Mouse (Mus musculus): Measurements from ENCODE around the gene Mrpl38.

The Mrpl38 gene

GRCm38 (mm10) chr11:116138468-116139138 lies at the start of gene Mrpl38:
Mrpl38 (minus strand) TSS chr11:116138868.
- DNase-seq (ENCODE audit: low spot score in 2 of 2) = peak; percentile 74 to 86

DNA sequence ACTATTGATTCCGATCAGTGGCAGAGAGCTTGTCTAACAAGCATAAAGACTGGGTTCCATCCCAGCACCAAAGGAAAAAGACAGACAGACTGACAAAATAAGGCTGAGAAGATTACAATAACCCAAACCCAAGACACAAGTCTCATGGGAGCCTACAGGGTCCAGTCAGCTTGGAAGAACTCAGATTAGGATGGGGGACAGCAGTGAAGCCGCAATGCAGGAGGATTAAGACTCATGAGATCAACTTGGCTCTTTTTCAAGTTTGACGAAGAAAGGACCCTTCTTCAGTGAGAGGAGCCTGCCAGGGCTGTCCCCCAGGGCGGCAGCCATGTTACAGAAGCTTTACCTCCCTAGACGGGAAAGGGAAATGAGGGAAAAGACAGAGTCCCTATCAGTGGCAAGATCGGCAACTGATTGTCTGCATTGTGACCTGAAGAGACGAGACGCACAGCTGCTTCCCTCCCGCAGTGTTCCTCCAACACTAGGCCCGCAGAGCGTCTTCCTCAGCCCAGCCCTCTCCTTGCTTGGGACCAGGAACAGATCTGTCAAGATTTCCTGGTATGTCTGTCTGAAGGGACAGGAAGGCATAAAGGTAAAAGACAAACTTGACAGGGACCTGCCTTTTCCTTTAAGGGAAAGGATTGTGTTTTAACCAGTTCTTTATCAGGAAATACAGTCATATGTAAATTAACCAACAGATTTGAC lies 48.7 kb upstream of the Mrpl38 start:
- DNase-seq (ENCODE audit: low spot score in 2 of 2) = no peak

- no peak for DNase-seq (ENCODE audit: low spot score in 2 of 2)
These were observed 47.7 kb upstream of the Mrpl38 start for GRCm38 (mm10) chr11:116186360-116186759.

DNA sequence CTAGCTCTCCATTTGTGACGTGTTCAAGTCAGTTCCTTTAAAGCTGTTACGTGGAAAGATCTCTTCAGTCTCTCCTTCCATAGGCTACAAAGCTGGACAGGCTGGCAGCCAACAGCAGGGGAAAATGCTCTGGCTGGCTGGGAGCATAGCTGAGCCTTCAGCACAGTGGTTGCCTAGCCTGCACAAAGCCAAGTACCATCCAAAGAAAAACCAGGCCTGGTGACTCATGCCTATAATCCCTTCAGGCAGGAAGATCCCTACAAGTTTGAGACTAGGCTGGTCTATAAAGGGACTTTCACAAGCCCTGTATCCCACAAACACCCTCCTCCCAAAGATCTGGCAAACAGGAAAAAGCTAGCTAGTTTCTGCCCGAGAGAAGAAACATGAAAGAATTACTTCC lies 47.2 kb upstream of the Mrpl38 start:
- DNase-seq (ENCODE audit: low spot score in 2 of 2) = no peak

DNA sequence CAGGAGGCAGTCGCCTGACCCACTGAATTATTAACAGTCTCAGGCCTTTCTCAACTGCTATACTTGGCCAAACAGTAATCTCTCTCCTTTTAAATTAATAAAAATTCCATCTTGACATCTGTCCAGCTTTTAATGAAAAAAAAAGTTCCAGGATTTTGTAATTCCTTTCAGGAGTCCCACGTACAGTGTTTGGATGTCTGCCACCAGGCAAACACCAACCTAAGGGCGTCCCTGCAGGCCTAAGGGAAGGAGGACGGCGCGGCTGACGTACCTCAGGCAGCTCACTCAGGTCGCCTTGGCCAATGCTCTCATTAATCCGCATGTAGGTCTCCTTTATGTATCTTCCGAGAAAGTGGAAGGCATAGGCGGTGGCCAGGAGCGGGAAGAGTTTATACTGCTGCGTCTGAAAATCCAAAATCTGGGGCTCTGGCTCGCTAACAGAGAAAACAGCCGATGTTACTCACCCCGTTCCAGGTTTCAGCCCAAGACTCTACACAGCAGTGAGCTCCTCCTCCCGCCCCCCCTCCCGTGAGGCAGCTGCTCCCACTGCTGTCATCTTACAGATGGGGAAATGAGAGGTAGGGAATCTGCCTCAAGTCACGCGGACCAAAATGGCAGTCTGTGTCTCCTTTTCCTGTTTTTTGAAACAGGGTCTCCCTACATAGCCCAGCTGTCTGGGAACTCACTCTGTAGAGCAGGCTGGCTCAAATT lies 39.9 kb upstream of the Mrpl38 start:
- DNase-seq (ENCODE audit: low spot score in 2 of 2) = no peak

DNA sequence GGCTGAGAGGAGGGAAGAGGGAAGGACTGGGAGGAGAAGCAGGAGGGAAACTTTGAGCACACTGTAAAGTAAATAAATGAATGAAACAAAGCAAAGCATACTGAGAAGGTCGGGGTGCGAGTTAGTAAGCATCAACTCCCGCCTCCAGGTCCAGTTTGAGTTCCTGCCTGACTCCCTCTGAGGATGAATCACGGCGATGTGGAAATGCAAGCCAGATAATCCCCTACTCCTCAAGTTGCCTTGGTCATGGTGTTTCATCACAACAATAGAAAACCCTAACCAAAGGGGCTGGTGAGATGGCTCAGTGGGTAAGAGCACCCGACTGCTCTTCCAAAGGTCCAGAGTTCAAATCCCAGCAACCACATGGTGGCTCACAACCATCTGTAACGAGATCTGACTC lies 37.3 kb upstream of the Mrpl38 start:
- DNase-seq (ENCODE audit: low spot score in 2 of 2) = no peak

- DNase-seq (ENCODE audit: low spot score in 2 of 2) = no peak
These were observed 36.2 kb upstream of the Mrpl38 start for GRCm38 (mm10) chr11:116174775-116175448.

GRCm38 (mm10) chr11:116171959-116172358 lies 33.3 kb upstream of the Mrpl38 start:
- DNase-seq (ENCODE audit: low spot score in 2 of 2) = no peak

DNA sequence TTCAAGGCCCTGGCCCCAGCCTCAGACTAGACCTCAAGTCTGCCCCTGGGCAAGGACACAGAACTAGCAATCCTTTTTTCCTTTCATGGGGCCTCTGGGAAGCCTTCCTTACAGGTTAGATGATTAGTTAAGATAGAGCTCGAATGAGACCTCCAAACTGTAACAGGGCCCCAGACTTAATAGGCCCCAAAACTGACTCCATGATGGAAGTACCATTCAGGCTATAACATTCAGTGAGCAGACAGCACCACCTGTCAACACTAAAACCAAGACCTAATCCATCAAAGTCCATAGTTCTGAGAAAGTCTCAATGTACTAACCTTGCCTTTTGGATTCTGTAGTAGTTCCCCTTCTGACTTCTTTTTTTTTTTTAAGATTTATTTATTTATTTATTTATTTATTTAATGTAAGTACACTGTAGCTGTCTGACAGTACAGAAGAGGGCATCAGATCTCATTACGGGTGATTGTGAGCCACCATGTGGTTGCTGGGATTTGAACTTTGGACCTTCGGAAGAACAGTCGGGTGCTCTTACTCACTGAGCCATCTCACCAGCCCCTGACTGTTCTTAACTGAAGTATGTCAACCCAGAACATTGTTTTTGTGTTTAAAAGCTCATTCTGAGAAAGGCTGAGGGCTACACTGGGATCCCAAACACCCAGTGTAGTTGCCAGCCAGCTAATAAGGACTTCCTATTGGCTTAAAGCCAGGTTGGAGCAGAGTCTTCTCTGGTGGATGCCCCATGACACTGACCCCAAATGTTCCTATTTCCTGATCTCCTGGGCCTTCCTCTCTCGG lies 31.5 kb upstream of the Mrpl38 start:
- DNase-seq (ENCODE audit: low spot score in 2 of 2) = no peak

GRCm38 (mm10) chr11:116169214-116169613 lies 30.5 kb upstream of the Mrpl38 start:
- no peak for DNase-seq (ENCODE audit: low spot score in 2 of 2)

- DNase-seq (ENCODE audit: low spot score in 2 of 2) = peak; percentile 92 to 94
These were observed 29.3 kb upstream of the Mrpl38 start, which contains the start of gene Fbf1 for GRCm38 (mm10) chr11:116167884-116168439. Fbf1 (minus strand) TSS chr11:116168166.

- DNase-seq (ENCODE audit: low spot score in 2 of 2) = no peak
These were observed 28.6 kb upstream of the Mrpl38 start for GRCm38 (mm10) chr11:116167232-116167631.

DNA sequence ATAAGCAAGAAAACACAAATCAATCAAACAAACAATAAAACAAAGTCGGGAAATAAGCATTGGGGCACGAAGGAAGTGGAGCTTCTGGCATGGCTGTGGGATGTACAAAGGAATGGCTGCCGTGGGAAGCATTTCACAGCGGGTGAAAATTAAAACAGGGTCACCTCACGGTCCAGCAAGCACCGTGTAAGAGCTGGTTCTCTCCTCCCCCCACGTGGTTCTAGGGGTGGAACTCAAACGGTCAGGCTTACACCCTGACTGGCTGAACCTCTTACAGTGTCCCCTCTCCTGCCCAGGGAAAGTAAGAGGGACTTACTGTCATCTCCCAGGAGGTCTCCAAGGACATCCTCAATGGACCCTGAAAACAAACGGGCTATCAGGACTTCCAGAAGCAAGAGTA lies 24.3 kb upstream of the Mrpl38 start:
- DNase-seq (ENCODE audit: low spot score in 2 of 2) = no peak

DNA sequence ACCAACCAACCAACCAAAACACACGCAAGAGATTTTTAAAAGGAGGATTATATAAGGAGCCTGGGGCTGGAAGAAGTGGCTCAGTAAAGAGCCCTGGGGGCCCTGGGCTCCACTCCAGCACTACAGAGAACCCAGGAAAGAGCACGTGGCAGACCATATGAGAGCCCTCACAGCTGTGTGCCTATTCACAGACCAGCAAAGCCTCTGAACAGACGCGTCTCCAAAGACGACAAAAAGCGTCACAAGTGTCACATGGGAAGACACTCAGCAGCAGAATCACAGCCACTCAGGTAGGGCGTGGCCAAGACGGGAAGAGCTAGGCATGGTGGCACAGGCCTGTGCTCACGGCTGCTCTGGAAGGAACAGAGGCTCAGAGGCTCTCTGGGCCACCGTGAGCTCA lies 23.5 kb upstream of the Mrpl38 start:
- no peak for DNase-seq (ENCODE audit: low spot score in 2 of 2)

- DNase-seq (ENCODE audit: low spot score in 2 of 2) = no peak
These were observed 22.6 kb upstream of the Mrpl38 start for GRCm38 (mm10) chr11:116161312-116161711.

- DNase-seq (ENCODE audit: low spot score in 2 of 2) = no peak
These were observed 12.3 kb upstream of the Mrpl38 start for GRCm38 (mm10) chr11:116150960-116151359.

- no peak for DNase-seq (ENCODE audit: low spot score in 2 of 2)
These were observed 10.7 kb upstream of the Mrpl38 start for GRCm38 (mm10) chr11:116149341-116149740.

- DNase-seq (ENCODE audit: low spot score in 2 of 2) = peak in 1 of 2 experiments; percentile 61
These were observed 10.1 kb upstream of the Mrpl38 start for GRCm38 (mm10) chr11:116148761-116149221.

GRCm38 (mm10) chr11:116146294-116146985 lies 7.8 kb upstream of the Mrpl38 start:
- DNase-seq (ENCODE audit: low spot score in 2 of 2) = peak in 1 of 2 experiments; percentile 28

Measured in cerebellum, postnatal 4 days (tissue).